Comparison of ENCODE assay signal across 18 mouse cellular contexts in genomic region chr6:9066435-9066834, GRCm38 (mm10).
"Had no signal": no experiment of that assay in that cellular context is flagged by ENCODE, and none has a peak within 500 bp of the region (broad histone marks: within the 10 kb centered on the region; RNA-seq: fewer than 3 reads in every experiment).

No protein-coding gene starts in this region.

- H3K36me3 ChIP-seq: liver, embryonic 13.5 days; neural tube, embryonic 13.5 days; stomach, embryonic 15.5 days had no signal

- H3K27ac ChIP-seq: kidney, postnatal 0 days; layer of hippocampus, adult 2 months; left cerebral cortex, adult 2 months; liver, embryonic 13.5 days; neural tube, embryonic 13.5 days; stomach, embryonic 15.5 days had no signal

- DNase-seq: kidney, postnatal 25 days; layer of hippocampus, adult 9-11 months; layer of hippocampus, postnatal 36 days; liver, embryonic 13.5 days; lung, adult 2 months; lung, postnatal 14 days; lung, postnatal 4 days; midbrain, embryonic 14.5 days; right cerebral cortex, adult 18-20 months; right cerebral cortex, postnatal 25 days; spleen, adult 18-20 months; thymus, postnatal 4 days had no signal

- H3K4me1 ChIP-seq: liver, embryonic 13.5 days; stomach, embryonic 15.5 days had no signal

- H3K4me3 ChIP-seq: layer of hippocampus, adult 2 months; left cerebral cortex, adult 2 months; liver, embryonic 13.5 days; neural tube, embryonic 13.5 days; stomach, embryonic 15.5 days had no signal

- H3K9me3 ChIP-seq: liver, embryonic 13.5 days; neural tube, embryonic 13.5 days; stomach, embryonic 15.5 days had no signal

- H3K9ac ChIP-seq: liver, embryonic 13.5 days; neural tube, embryonic 13.5 days; stomach, embryonic 15.5 days had no signal

- H3K27me3 ChIP-seq: liver, embryonic 13.5 days; neural tube, embryonic 13.5 days; stomach, embryonic 15.5 days had no signal

- H3K4me2 ChIP-seq: liver, embryonic 13.5 days; midbrain, embryonic 11.5 days; neural tube, embryonic 13.5 days; stomach, embryonic 15.5 days had no signal
